Mouse (Mus musculus): Measurements from ENCODE around the gene Pak1. TPM values are rescaled to one million over a fixed set of nuclear protein-coding genes. Genes with fewer than 3 reads are reported as not detected.

Gene Pak1
- 10 to 100 TPM; 45.4 to 48.7 TPM for total RNA-seq (2023)

DNA sequence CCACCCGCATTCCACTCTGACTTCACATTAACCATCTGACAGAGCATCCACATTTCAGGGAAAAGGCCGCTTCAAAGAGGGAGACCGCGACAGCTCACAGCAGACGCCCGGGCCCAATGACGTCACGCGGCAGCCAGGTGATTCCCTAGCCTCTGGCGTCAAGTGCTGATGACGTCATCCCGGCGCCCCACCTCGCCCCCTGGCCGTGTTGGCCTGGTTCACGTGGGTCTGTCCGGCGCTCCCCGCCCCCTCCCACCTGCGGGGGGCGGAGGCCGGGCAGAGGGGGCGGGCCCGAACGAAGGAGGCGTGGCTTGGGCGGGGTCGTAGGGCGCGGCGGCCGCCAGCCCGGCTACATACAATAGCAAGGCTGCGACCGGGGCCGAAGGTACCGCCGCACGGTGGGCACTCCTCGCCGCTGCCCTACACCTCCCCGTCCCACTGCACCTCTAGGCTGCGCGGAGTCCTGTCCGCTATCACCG lies at the start of gene Pak1:
TSS of gene Pak1 (plus strand) at position 352 of the 479 bp plus-strand sequence.

DNA sequence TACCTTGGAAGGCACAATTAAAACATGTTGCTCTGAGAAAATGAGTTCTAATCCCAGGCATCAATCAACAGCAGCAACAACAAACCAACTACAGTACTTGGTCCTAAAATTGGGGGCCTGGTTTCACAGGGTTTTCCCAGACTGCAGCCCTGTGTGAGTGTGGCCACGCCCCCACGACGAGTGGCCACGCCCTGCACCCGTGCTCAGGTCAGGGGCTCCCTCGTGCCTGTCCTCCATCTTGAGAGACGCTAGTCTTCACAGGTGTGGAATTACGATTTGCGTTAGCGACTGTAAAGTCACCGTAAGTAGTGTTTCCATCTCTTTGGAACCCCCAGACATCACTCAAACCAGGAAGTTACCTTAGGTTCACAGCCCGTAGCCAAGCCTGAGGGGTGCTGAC lies 131.4 kb downstream of the Pak1 start, which contains the start of gene Gdpd4:
TSS of gene Gdpd4 (plus strand) at position 214 of the 400 bp plus-strand sequence.

Other genes starting within 250 kb of the Pak1 start
- 1 to 10 TPM; 5.0 to 7.1 TPM for gene Aamdc, start 209.0 kb upstream of the Pak1 start, total RNA-seq (2023)
- 10 to 100 TPM; 35.2 to 37.3 TPM for gene Rsf1, start 208.7 kb upstream of the Pak1 start, total RNA-seq (2023)
- gene Clns1a, start 91.9 kb upstream of the Pak1 start, total RNA-seq (2023), result 10 to 100 TPM; 26.1 to 29.2 TPM
- gene Aqp11, start 50.3 kb upstream of the Pak1 start, total RNA-seq (2023), result under 1 TPM in 1 of 2 experiments, not detected in 1; 0.42 TPM
- gene Gdpd4, start 131.4 kb downstream of the Pak1 start, total RNA-seq (2023), result not detected

All from neutrophil, adult 59 days (primary cell).